Mouse (Mus musculus) hindbrain, embryonic 10.5 days (tissue): ENCODE results near the gene Bbof1. TPM values are rescaled to one million over a fixed set of nuclear protein-coding genes. Genes with fewer than 3 reads are reported as not detected.

Experiments
- DNase-seq: peaks from one replicate; pipeline ENCODE4 v3.0.0-alpha.2; 2017; ENCODE audit warnings: low spot score
- H3K27ac ChIP-seq: fragments of 300-500 bp; sonication (generic); 2 replicates; pipeline ENCODE4 v1.5.1; 2016; ENCODE audit warnings: mild to moderate bottlenecking, moderate library complexity
- H3K27me3 ChIP-seq: fragments of 300-500 bp; sonication (generic); 2 replicates; pipeline ENCODE4 v1.6.1; 2016; ENCODE audit warnings: mild to moderate bottlenecking; ENCODE audit not compliant: poor library complexity, insufficient read depth, severe bottlenecking
- H3K36me3 ChIP-seq: fragments of 300-500 bp; sonication (generic); 2 replicates; pipeline ENCODE4 v1.6.1; 2016; ENCODE audit warnings: mild to moderate bottlenecking, moderate library complexity
- H3K4me1 ChIP-seq: fragments of 300-500 bp; sonication (generic); replicated peaks from 2 replicates; pipeline ENCODE4 v1.6.1; 2016; ENCODE audit warnings: mild to moderate bottlenecking
- H3K4me3 ChIP-seq: fragments of 300-500 bp; sonication (generic); 2 replicates; pipeline ENCODE4 v1.5.1; 2016; ENCODE audit warnings: mild to moderate bottlenecking, moderate library complexity
- H3K9me3 ChIP-seq: fragments of 300-500 bp; sonication (generic); 2 replicates; pipeline ENCODE4 v1.6.1; 2016; ENCODE audit warnings: mild to moderate bottlenecking, moderate library complexity
- WGBS: fragments of 180-500 bp; shearing (Covaris S2); methylation state at CpG from one replicate; pipeline ENCODE4 v1.1.7; 2016; 5-methylcytosine and 5-hydroxymethylcytosine counted together
- polyA plus RNA-seq: library from polyadenylated mRNA; unstranded; fragments of >200 nt; fragmentation: Nextera tagmentation; extraction: Ambion mirVana; gene quantifications from 2 replicates; pipeline ENCODE4 v1.2.1, GENCODE M21; 2016

Bbof1 gene
- polyA plus RNA-seq, 1 experiment from 2014 or later: 0.68 TPM

- H3K9me3 ChIP-seq: no peaks in the 10 kb centered on the region
- H3K4me1 ChIP-seq: peaks cover 20% of the 10 kb centered on the region
- WGBS: 60% methylated on average over 4 of the region's 4 CpGs
- no peaks in the 10 kb centered on the region for H3K36me3 ChIP-seq
- no peak for DNase-seq
- no peak overlapping the region for H3K4me3 ChIP-seq
- H3K27me3 ChIP-seq: peaks cover 12% of the 10 kb centered on the region; the same call in 1 of the 2 replicates
- no peak overlapping the region for H3K27ac ChIP-seq
Observed at GRCm38 (mm10) chr12:84407259-84407658, 1.6 kb upstream of the Bbof1 start.

GRCm38 (mm10) chr12:84407874-84408818 is 725 bp upstream of the Bbof1 start:
- H3K9me3 ChIP-seq: no peaks in the 10 kb centered on the region
- H3K36me3 ChIP-seq: no peaks in the 10 kb centered on the region
- DNase-seq: no peak
- H3K27me3 ChIP-seq: peaks cover 12% of the 10 kb centered on the region; the same call in 1 of the 2 replicates
- H3K27ac ChIP-seq: peak overlapping the region; percentile 89
- H3K4me1 ChIP-seq: peaks cover 20% of the 10 kb centered on the region
- 1% methylated on average over 52 of the region's 52 CpGs for WGBS
- H3K4me3 ChIP-seq: peak overlapping the region; percentile 84

- Histone ChIP-seq H3K4me1 (peaks cover 8% of the 10 kb centered on the region; the same call in 1 of the 2 replicates), H3K36me3 (peaks cover 5% of the 10 kb centered on the region; the same call in 1 of the 2 replicates), H3K4me3 (peak within 1 kb of the TSS; percentile 62), H3K9me3 (peaks cover 8% of the 10 kb centered on the region; the same call in 1 of the 2 replicates), H3K27me3 (peaks cover 5% of the 10 kb centered on the region; the same call in 1 of the 2 replicates), H3K27ac (peak within 1 kb of the TSS; percentile 86)
- DNase-seq: peak; percentile 82
- 4% methylated on average over 50 of the region's 50 CpGs for WGBS
Observed at GRCm38 (mm10) chr12:84416834-84417604, 8.1 kb downstream of the Bbof1 start, which contains the start of gene Rnf113a2. Gene Rnf113a2 (plus strand): TSS chr12:84417196.

GRCm38 (mm10) chr12:84417605-84417922 is 8.7 kb downstream of the Bbof1 start:
- peak overlapping the region; percentile 86 for H3K27ac ChIP-seq
- H3K4me1 ChIP-seq: peaks cover 8% of the 10 kb centered on the region; the same call in 1 of the 2 replicates
- 36% methylated on average over 18 of the region's 18 CpGs for WGBS

GRCm38 (mm10) chr12:84423990-84424389 is 15.1 kb downstream of the Bbof1 start:
- Histone ChIP-seq H3K36me3 (no peaks in the 10 kb centered on the region; the same call in 1 of the 2 replicates), H3K4me3 (no peak overlapping the region), H3K9me3 (no peaks in the 10 kb centered on the region), H3K4me1 (no peaks in the 10 kb centered on the region), H3K27ac (no peak overlapping the region), H3K27me3 (no peaks in the 10 kb centered on the region)
- no peak for DNase-seq
- WGBS: 64% methylated on average over 3 of the region's 3 CpGs

More at GRCm38 (mm10) chr12:84417605-84417922, 8.7 kb downstream of the Bbof1 start:
- H3K36me3 ChIP-seq: peaks cover 5% of the 10 kb centered on the region; the same call in 1 of the 2 replicates
- DNase-seq: no peak
- H3K9me3 ChIP-seq: peaks cover 8% of the 10 kb centered on the region; the same call in 1 of the 2 replicates
- H3K27me3 ChIP-seq: peaks cover 5% of the 10 kb centered on the region; the same call in 1 of the 2 replicates
- H3K4me3 ChIP-seq: peak overlapping the region; percentile 62

- no peaks in the 10 kb centered on the region for H3K9me3 ChIP-seq
- 95% methylated on average over 2 of the region's 2 CpGs for WGBS
- no peak overlapping the region for H3K27ac ChIP-seq
- H3K4me1 ChIP-seq: no peaks in the 10 kb centered on the region
- no peaks in the 10 kb centered on the region for H3K27me3 ChIP-seq
- peaks cover 4% of the 10 kb centered on the region; the same call in 1 of the 2 replicates for H3K36me3 ChIP-seq
- DNase-seq: no peak
- no peak overlapping the region for H3K4me3 ChIP-seq
Observed at GRCm38 (mm10) chr12:84429825-84430224, 21.0 kb downstream of the Bbof1 start.

GRCm38 (mm10) chr12:84438697-84439096 is 29.8 kb downstream of the Bbof1 start:
- Histone ChIP-seq H3K9me3 (no peaks in the 10 kb centered on the region), H3K36me3 (no peaks in the 10 kb centered on the region), H3K4me1 (no peaks in the 10 kb centered on the region), H3K27me3 (no peaks in the 10 kb centered on the region), H3K27ac (no peak overlapping the region), H3K4me3 (no peak overlapping the region)
- WGBS: 80% methylated on average over 2 of the region's 2 CpGs
- DNase-seq: no peak

- H3K9me3 ChIP-seq: no peaks in the 10 kb centered on the region
- no peak overlapping the region for H3K4me3 ChIP-seq
- no peak for DNase-seq
- H3K4me1 ChIP-seq: no peaks in the 10 kb centered on the region
- H3K27me3 ChIP-seq: no peaks in the 10 kb centered on the region
- WGBS: 74% methylated on average over 4 of the region's 4 CpGs
- no peaks in the 10 kb centered on the region for H3K36me3 ChIP-seq
- no peak overlapping the region for H3K27ac ChIP-seq
Observed at GRCm38 (mm10) chr12:84442526-84442925, 33.7 kb downstream of the Bbof1 start.

- no peaks in the 10 kb centered on the region for H3K27me3 ChIP-seq
- no peaks in the 10 kb centered on the region for H3K9me3 ChIP-seq
- 68% methylated on average over 1 of the region's 1 CpGs for WGBS
- H3K36me3 ChIP-seq: no peaks in the 10 kb centered on the region
- DNase-seq: no peak
- no peak overlapping the region for H3K4me3 ChIP-seq
- H3K4me1 ChIP-seq: peaks cover 18% of the 10 kb centered on the region
- no peak overlapping the region for H3K27ac ChIP-seq
Observed at GRCm38 (mm10) chr12:84447386-84447785, 38.5 kb downstream of the Bbof1 start.

GRCm38 (mm10) chr12:84448181-84448580 is 39.3 kb downstream of the Bbof1 start:
- Histone ChIP-seq H3K27me3 (no peaks in the 10 kb centered on the region), H3K4me3 (no peak overlapping the region), H3K27ac (no peak overlapping the region), H3K9me3 (no peaks in the 10 kb centered on the region), H3K36me3 (no peaks in the 10 kb centered on the region), H3K4me1 (peaks cover 24% of the 10 kb centered on the region)
- DNase-seq: no peak
- WGBS: 88% methylated on average over 6 of the region's 6 CpGs

- WGBS: 47% methylated on average over 10 of the region's 10 CpGs
- no peaks in the 10 kb centered on the region for H3K36me3 ChIP-seq
- peak overlapping the region; percentile 86 for H3K4me3 ChIP-seq
Observed at GRCm38 (mm10) chr12:84449887-84450286, 41.0 kb downstream of the Bbof1 start.

GRCm38 (mm10) chr12:84450351-84450717 is 41.5 kb downstream of the Bbof1 start:
- Histone ChIP-seq H3K36me3 (no peaks in the 10 kb centered on the region), H3K27me3 (no peaks in the 10 kb centered on the region), H3K4me1 (peaks cover 24% of the 10 kb centered on the region), H3K27ac (peak overlapping the region; percentile 89), H3K9me3 (no peaks in the 10 kb centered on the region), H3K4me3 (peak overlapping the region; percentile 86)
- 0% methylated on average over 6 of the region's 6 CpGs for WGBS
- no peak for DNase-seq

More at GRCm38 (mm10) chr12:84449887-84450286, 41.0 kb downstream of the Bbof1 start:
- Histone ChIP-seq H3K27ac (no peak overlapping the region), H3K4me1 (peaks cover 24% of the 10 kb centered on the region), H3K9me3 (no peaks in the 10 kb centered on the region), H3K27me3 (no peaks in the 10 kb centered on the region)
- DNase-seq: no peak
